Mouse (Mus musculus) layer of hippocampus, postnatal 25 days (tissue): ENCODE data around the gene Pdzd4. TPM values are rescaled to one million over a fixed set of nuclear protein-coding genes. Genes with fewer than 3 reads are reported as not detected.

ENCODE experiments used
- DNase-seq, 2 experiments: peaks; one replicate each; pipeline ENCODE4 v3.0.0; 2022; ENCODE audit warnings: mixed read lengths in 2 of 2, low spot score in 1 of 2; ENCODE audit errors: extremely low spot score in 1 of 2
- total RNA-seq, 2 experiments: library from RNA; stranded (reverse); gene quantifications; 2 replicates each; pipeline ENCODE4 v1.2.3; 2021

Pdzd4 gene
- total RNA-seq, 2 experiments from 2014 or later: 101 to 102 TPM

GRCm38 (mm10) chrX:73786364-73787224, 38.2 kb downstream of the Pdzd4 start, which contains the start of the genes Idh3g and Ssr4:
Gene Idh3g, minus strand, starts transcription at chrX:73786897.
Gene Ssr4, plus strand, starts transcription at chrX:73787028.
- peak; percentile 70 to 84 for DNase-seq

GRCm38 (mm10) chrX:73785666-73786065, 39.1 kb downstream of the Pdzd4 start:
- DNase-seq: no peak

GRCm38 (mm10) chrX:73782227-73782626, 42.5 kb downstream of the Pdzd4 start:
- no peak for DNase-seq

- no peak for DNase-seq
Measured at GRCm38 (mm10) chrX:73774802-73775483, 49.8 kb downstream of the Pdzd4 start.

- no peak for DNase-seq
Measured at GRCm38 (mm10) chrX:73774168-73774760, 50.5 kb downstream of the Pdzd4 start, which contains the start of gene Srpk3. Gene Srpk3, plus strand, starts transcription at chrX:73774405.

GRCm38 (mm10) chrX:73767267-73767666, 57.5 kb downstream of the Pdzd4 start:
- DNase-seq: no peak

GRCm38 (mm10) chrX:73765311-73765710, 59.5 kb downstream of the Pdzd4 start:
- DNase-seq: no peak

- no peak for DNase-seq
Measured at GRCm38 (mm10) chrX:73758611-73759290, 66.0 kb downstream of the Pdzd4 start.

- DNase-seq: no peak
Measured at GRCm38 (mm10) chrX:73756334-73757140, 68.2 kb downstream of the Pdzd4 start, which contains the start of gene Plxnb3. Gene Plxnb3, plus strand, starts transcription at chrX:73757090.

- DNase-seq: no peak
Measured at GRCm38 (mm10) chrX:73748977-73749376, 75.8 kb downstream of the Pdzd4 start.

GRCm38 (mm10) chrX:73744774-73745481, 79.8 kb downstream of the Pdzd4 start:
- no peak for DNase-seq

Other genes starting within 250 kb of the Pdzd4 start
- gene Dusp9, start 185.6 kb downstream of the Pdzd4 start, total RNA-seq: under 1 TPM; 0.47 to 0.54 TPM
- gene Pnck, start 164.9 kb downstream of the Pdzd4 start, total RNA-seq: 100 to 1,000 TPM; 115 to 135 TPM
- 100 to 1,000 TPM in 1 of 2 experiments, 10 to 100 TPM in 1; 88.3 to 110 TPM for gene Slc6a8, start 151.8 kb downstream of the Pdzd4 start, total RNA-seq
- 10 to 100 TPM; 78.9 to 83.0 TPM for gene Bcap31, start 108.8 kb downstream of the Pdzd4 start, total RNA-seq
- 10 to 100 TPM; 11.3 to 13.9 TPM for gene Abcd1, start 108.4 kb downstream of the Pdzd4 start, total RNA-seq
- gene Plxnb3, start 67.9 kb downstream of the Pdzd4 start, total RNA-seq: 10 to 100 TPM; 15.8 to 18.2 TPM
- 1 to 10 TPM; 4.3 to 8.7 TPM for gene Srpk3, start 50.6 kb downstream of the Pdzd4 start, total RNA-seq
- gene Idh3g, start 38.1 kb downstream of the Pdzd4 start, total RNA-seq: 100 to 1,000 TPM; 189 to 199 TPM
- gene Ssr4, start 37.9 kb downstream of the Pdzd4 start, total RNA-seq: 10 to 100 TPM; 88.1 to 97.2 TPM
- gene Avpr2, start 67.1 kb upstream of the Pdzd4 start, total RNA-seq: not detected
- gene L1cam, start 71.1 kb upstream of the Pdzd4 start, total RNA-seq: 100 to 1,000 TPM; 125 to 140 TPM
- gene Arhgap4, start 96.9 kb upstream of the Pdzd4 start, total RNA-seq: 1 to 10 TPM; 4.7 to 5.8 TPM
- 10 to 100 TPM; 57.6 to 62.8 TPM for gene Naa10, start 97.0 kb upstream of the Pdzd4 start, total RNA-seq
- 1 to 10 TPM; 3.6 to 4.2 TPM for gene Renbp, start 105.9 kb upstream of the Pdzd4 start, total RNA-seq
- 10 to 100 TPM; 65.8 to 80.9 TPM for gene Hcfc1, start 141.4 kb upstream of the Pdzd4 start, total RNA-seq
- gene Irak1, start 198.9 kb upstream of the Pdzd4 start, total RNA-seq: 10 to 100 TPM; 46.9 to 59.1 TPM